Mouse (Mus musculus) brain, embryonic 14.5 days (tissue): Measurements from ENCODE around the gene Slc37a3. TPM values are rescaled to one million over a fixed set of nuclear protein-coding genes. Genes with fewer than 3 reads are reported as not detected.
A peak's percentile ranks its signal among the peaks of the same experiment; 100 is the strongest.
"Not testable (repeated sequence)": the region's sequence is repeated elsewhere in the genome, so short reads cannot be mapped to it uniquely, and the experiment has no call there.

Source experiments
- DNase-seq: peaks from one replicate; pipeline ENCODE4 v3.0.0-alpha.2; 2011; ENCODE audit warnings: low read depth
- CTCF ChIP-seq: fragments of 200-500 bp; IDR thresholded peaks from 2 replicates; pipeline ENCODE4 v1.5.1; 2012; ENCODE audit warnings: inconsistent platforms, mild to moderate bottlenecking, moderate library complexity, borderline replicate concordance; ENCODE audit not compliant: insufficient read depth, insufficient read length; ENCODE audit errors: extremely low read depth
- POLR2A ChIP-seq: fragments of 200-500 bp; IDR thresholded peaks from 2 replicates; pipeline ENCODE4 v1.6.1; 2012; ENCODE audit warnings: mild to moderate bottlenecking, inconsistent platforms, borderline replicate concordance; ENCODE audit not compliant: poor library complexity, insufficient read depth, insufficient read length, severe bottlenecking; ENCODE audit errors: extremely low read depth
- polyA plus RNA-seq: library from polyadenylated mRNA; depleted of rRNA; stranded (reverse); fragments of >200 nt; gene quantifications from 2 replicates; pipeline ENCODE4 v1.2.3, GENCODE M21; 2012

Slc37a3 gene
- polyA plus RNA-seq, 1 experiment: 42.7 TPM

DNA sequence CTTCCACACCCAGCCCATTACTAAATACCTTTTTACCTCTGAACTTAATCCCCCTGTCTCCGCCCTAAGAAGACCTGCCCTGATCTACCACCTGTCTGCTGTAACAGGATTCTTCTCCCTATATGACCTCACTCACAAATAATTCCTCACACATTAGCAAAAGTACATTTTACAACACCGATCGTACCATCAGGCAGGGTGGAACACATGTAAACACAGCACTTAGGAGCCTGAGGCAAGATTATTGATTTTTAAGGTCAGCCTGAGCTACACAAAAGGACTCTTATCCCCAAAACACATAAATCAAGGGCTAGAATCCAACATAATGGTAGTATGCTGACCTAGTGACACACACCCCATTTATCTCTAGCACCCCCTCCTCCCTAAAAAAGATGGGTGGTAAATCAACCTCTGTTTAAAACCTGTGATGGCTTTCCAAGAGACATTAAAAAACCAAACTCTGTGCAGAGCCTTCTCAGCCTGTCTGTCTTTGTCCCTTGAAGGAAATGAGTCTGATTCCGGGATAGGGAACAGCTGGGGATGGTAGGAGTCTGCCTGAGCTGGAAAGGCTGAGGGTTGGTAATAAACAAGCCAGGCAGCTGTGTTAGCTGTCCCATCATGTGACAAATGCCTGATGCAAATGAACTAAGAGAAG lies 4.0 kb downstream of the Slc37a3 start:
- TF ChIP-seq CTCF (no peak), POLR2A (no peak)
- no peak for DNase-seq

DNA sequence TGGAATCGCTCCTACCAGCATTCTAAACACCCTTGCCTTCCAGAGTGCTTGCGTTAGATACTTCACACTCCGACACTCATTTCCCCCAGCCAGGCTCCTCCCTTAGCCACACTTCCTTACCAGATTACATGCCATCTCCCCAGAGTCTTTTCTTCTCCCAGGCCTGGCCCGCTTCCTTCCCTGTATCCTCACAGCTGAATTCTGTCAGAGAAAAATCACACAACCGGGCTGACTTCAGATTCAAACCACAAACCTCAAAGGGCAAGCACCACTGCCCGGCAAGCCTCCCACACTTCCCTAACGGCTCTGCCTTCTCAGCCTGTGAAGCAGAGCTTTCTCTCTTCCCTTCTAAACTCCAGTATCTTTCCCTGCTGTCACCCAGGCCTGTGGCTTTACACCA lies 4.7 kb downstream of the Slc37a3 start:
- DNase-seq: no peak
- TF ChIP-seq POLR2A: no peak
- no peak for TF ChIP-seq CTCF

DNA sequence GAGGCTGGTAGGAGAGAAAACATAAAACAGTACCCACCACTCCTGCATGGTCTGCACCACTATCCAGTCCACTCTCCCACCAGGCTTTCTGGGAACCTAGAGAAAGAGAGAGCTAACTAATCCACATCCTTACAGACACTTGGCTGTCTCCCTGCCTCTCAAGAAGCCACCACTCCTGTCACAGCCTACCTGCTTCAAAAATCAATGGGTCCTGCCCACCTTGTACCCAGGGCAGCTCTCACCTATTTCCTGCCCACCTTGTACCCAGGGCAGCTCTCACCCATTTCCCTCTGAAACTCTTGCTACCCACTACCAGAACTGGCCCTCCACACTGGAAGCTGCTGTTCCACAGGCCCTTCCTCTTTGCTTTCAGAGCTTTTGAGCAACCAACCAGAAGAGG lies 5.4 kb downstream of the Slc37a3 start:
- DNase-seq: no peak
- no peak for TF ChIP-seq POLR2A
- no peak for TF ChIP-seq CTCF

GRCm38 (mm10) chr6:39369631-39370030 lies 7.8 kb downstream of the Slc37a3 start:
- no peak for DNase-seq
- TF ChIP-seq POLR2A (no peak), CTCF (no peak)

DNA sequence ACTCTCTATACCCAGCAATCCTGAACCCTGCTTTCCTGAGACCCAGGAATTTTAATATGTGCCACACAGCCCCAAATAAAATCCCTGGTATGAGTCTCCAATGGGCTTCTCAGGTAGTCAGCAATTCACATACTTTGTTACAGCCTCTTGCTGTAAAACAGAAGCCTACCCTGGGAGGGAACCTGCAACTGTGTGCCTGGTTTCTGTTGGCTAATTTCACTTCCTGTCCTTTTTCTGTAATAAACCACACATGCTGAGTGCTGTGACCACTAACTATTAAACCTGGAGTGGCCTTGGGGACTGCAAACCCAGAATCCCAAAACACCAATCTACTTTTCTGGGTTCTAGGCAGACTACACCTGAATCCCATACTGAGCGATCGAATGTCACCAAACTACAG lies 14.8 kb downstream of the Slc37a3 start:
- DNase-seq: no peak
- TF ChIP-seq POLR2A (no peak), CTCF (no peak)

- DNase-seq: not testable (repeated sequence)
These were observed 18.3 kb downstream of the Slc37a3 start for GRCm38 (mm10) chr6:39359207-39359606.

DNA sequence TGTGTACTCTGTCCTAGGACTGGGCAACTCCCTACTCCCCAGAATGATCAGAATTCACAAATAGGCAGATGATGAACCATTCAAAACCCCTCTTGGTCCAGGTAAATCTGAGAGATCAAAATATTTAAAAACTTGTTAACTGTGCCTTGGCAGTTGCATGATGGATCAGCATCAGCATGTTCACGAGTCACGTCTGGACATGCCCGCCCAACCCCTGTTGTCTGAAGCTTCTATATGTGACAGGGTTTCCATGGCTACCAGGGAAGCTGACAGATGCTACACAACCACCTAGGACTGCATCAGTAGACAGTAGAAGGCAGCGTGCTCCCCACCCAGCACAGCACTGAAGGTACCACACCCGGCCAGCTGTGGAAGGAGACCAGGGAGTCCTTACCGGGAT lies 28.5 kb downstream of the Slc37a3 start:
- DNase-seq: peak; percentile 43
- TF ChIP-seq POLR2A: no peak
- TF ChIP-seq CTCF: no peak

GRCm38 (mm10) chr6:39347880-39348814 lies 29.3 kb downstream of the Slc37a3 start:
- no peak for TF ChIP-seq POLR2A
- TF ChIP-seq CTCF: peak; percentile 8; the same call in 1 of the 2 replicates
- peak; percentile 59 for DNase-seq

- TF ChIP-seq POLR2A (no peak), CTCF (no peak)
- DNase-seq: peak; percentile 76
These were observed 30.4 kb downstream of the Slc37a3 start for GRCm38 (mm10) chr6:39346991-39347501.

GRCm38 (mm10) chr6:39345430-39345829 lies 32.0 kb downstream of the Slc37a3 start:
- DNase-seq: peak; percentile 68

GRCm38 (mm10) chr6:39344020-39344419 lies 33.5 kb downstream of the Slc37a3 start:
- TF ChIP-seq POLR2A (no peak), CTCF (peak; percentile 96)
- peak; percentile 89 for DNase-seq

More at GRCm38 (mm10) chr6:39345430-39345829, 32.0 kb downstream of the Slc37a3 start:
- TF ChIP-seq POLR2A (no peak), CTCF (no peak)

- no peak for TF ChIP-seq CTCF
- TF ChIP-seq POLR2A: no peak
- no peak for DNase-seq
These were observed 35.7 kb downstream of the Slc37a3 start for GRCm38 (mm10) chr6:39341798-39342197.

- TF ChIP-seq CTCF (no peak), POLR2A (no peak)
- peak; percentile 50 for DNase-seq
These were observed 39.1 kb downstream of the Slc37a3 start for GRCm38 (mm10) chr6:39338359-39338758.
